21 mouse cellular contexts compared by ENCODE assay signal in the genomic region with DNA sequence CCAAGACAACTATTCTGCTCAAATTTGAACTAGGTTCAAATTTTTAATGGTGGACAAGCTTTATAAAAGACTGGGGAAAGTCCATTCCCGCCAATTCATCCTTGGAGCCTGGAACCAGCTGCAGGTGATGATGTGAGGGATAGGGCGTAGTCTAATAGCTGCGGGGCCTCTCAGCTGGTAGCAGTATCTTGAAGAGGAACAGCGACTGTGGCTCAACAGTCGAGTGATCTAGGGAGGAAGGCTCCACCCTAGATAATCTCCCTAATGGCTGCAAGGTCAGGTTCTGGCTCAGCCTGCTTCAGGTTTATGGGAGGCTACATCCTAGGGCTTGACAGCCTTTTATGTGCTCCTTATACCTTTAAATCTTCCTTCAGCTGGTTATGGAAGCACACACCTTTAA. TPM values are rescaled to one million over a fixed set of nuclear protein-coding genes. Genes with fewer than 3 reads are reported as not detected.
A peak's percentile ranks its signal among the peaks of the same experiment; 100 is the strongest.
DNase-seq lines count a peak whose midpoint lies in the region; ATAC-seq lines count a peak whose summit lies in the region.
"Had no signal": no experiment of that assay in that cellular context is flagged by ENCODE, and none has a peak within 500 bp of the region (broad histone marks: within the 10 kb centered on the region; RNA-seq: fewer than 3 reads in every experiment).

No protein-coding gene starts in this region.

- no peaks in the 10 kb centered on the region for H3K27me3 ChIP-seq in liver, embryonic 11.5 days (replicated peaks; ENCODE audit: control insufficient read depth, insufficient read depth, low read length)
- H3K27me3 ChIP-seq: embryonic facial prominence, embryonic 15.5 days; forebrain, embryonic 12.5 days; limb, embryonic 12.5 days had no signal

- H3K27ac ChIP-seq in liver, embryonic 11.5 days (ENCODE audit: low read depth, low read length) = no peak overlapping the region; the same call in 1 of the 2 replicates
- H3K27ac ChIP-seq: embryonic facial prominence, embryonic 15.5 days; forebrain, embryonic 12.5 days; hindbrain, embryonic 14.5 days; limb, embryonic 12.5 days had no signal

- H3K4me2 ChIP-seq in liver, embryonic 11.5 days = no peak overlapping the region
- H3K4me2 ChIP-seq: embryonic facial prominence, embryonic 15.5 days; forebrain, embryonic 12.5 days; hindbrain, embryonic 14.5 days; limb, embryonic 12.5 days; lung, embryonic 14.5 days; midbrain, embryonic 11.5 days had no signal

- peak; percentile 77 for ATAC-seq in liver, embryonic 11.5 days (replicated peaks; ENCODE audit: low FRiP score)
- peak; percentile 50; the same call in 1 of the 2 replicates for ATAC-seq in megakaryocyte progenitor cell, adult 5-6 weeks (replicated peaks; ENCODE audit: poor library complexity)
- ATAC-seq in cerebellum, adult (ENCODE audit: insufficient number of reproducible peaks, low FRiP score, low TSS enrichment) = no peak

- WGBS in liver, embryonic 11.5 days = 59% methylated on average over 5 of the region's 5 CpGs

- H3K4me3 ChIP-seq in liver, embryonic 11.5 days (ENCODE audit: low read depth, low read length) = no peak overlapping the region
- H3K4me3 ChIP-seq: embryonic facial prominence, embryonic 15.5 days; forebrain, embryonic 12.5 days; limb, embryonic 12.5 days had no signal

- H3K36me3 ChIP-seq in liver, embryonic 11.5 days (ENCODE audit: control insufficient read depth, insufficient read depth, low read length) = peaks cover 53% of the 10 kb centered on the region

- H3K9me3 ChIP-seq in liver, embryonic 11.5 days (ENCODE audit: control insufficient read depth, low read length) = no peaks in the 10 kb centered on the region
- H3K9me3 ChIP-seq: embryonic facial prominence, embryonic 15.5 days; forebrain, embryonic 12.5 days; G1E; limb, embryonic 12.5 days had no signal

- H3K9ac ChIP-seq in liver, embryonic 11.5 days (ENCODE audit: low read depth, low read length) = no peak overlapping the region
- H3K9ac ChIP-seq: embryonic facial prominence, embryonic 15.5 days; forebrain, embryonic 12.5 days; hindbrain, embryonic 14.5 days; lung, embryonic 14.5 days had no signal

- peaks cover 13% of the 10 kb centered on the region for H3K4me1 ChIP-seq in liver, embryonic 11.5 days (replicated peaks; ENCODE audit: control insufficient read depth, insufficient read depth, low read length)
- H3K4me1 ChIP-seq: embryonic facial prominence, embryonic 15.5 days; forebrain, embryonic 12.5 days; limb, embryonic 12.5 days had no signal

- peak; percentile 71 for DNase-seq in ES-CJ7 (ENCODE audit: low read depth, low spot score)
- DNase-seq in WW6 (ENCODE audit: low read depth, low spot score) = peak; percentile 50
- DNase-seq in liver, embryonic 11.5 days (ENCODE audit: low spot score) = no peak
- DNase-seq in thymus, adult 18-20 months = no peak
- no peak for DNase-seq in adrenal gland, adult 2 months
- DNase-seq: gastrocnemius, postnatal 14 days; heart, adult 18-20 months; heart, postnatal 36 days; kidney, adult 2 months; kidney, postnatal 10 days; lung, embryonic 14.5 days; lung, postnatal 4 days; spleen, adult 18-20 months had no signal

RNA-seq across cellular contexts. Expression of gene Gm28043, which starts 14.9 kb away (rescaled TPM):
- polyA plus RNA-seq in liver, embryonic 11.5 days (2014; fragmentation: Nextera tagmentation; extraction: Ambion mirVana) = 2.0 and 2.6 TPM in 2 replicates
- 0.68 and 0.94 TPM in 2 replicates for total RNA-seq in megakaryocyte progenitor cell, adult 5-6 weeks (2015)
- total RNA-seq in megakaryocyte progenitor cell, adult 5-6 weeks (2017) = 5.6 and 7.5 TPM in 2 replicates
- total RNA-seq in adrenal gland, adult 2 months (2021) = 1 to 10 TPM; 1.8 to 2.4 TPM
- 0.16 and 0.26 TPM in 2 replicates for polyA plus RNA-seq in adrenal gland, adult 2 months (2012; rRNA removed)

RNA-seq across cellular contexts. Expression of gene Rnf8, which starts 15.0 kb away (rescaled TPM):
- 76.9 and 77.1 TPM in 2 replicates for polyA plus RNA-seq in liver, embryonic 11.5 days (2014; fragmentation: Nextera tagmentation; extraction: Ambion mirVana)
- total RNA-seq in megakaryocyte progenitor cell, adult 5-6 weeks (2015) = 18.1 and 19.9 TPM in 2 replicates
- total RNA-seq in megakaryocyte progenitor cell, adult 5-6 weeks (2017) = 42.2 and 63.5 TPM in 2 replicates
- total RNA-seq in adrenal gland, adult 2 months (2021) = 10 to 100 TPM; 31.2 to 54.3 TPM
- polyA plus RNA-seq in adrenal gland, adult 2 months (2012; rRNA removed) = 22.7 and 35.0 TPM in 2 replicates

RNA-seq across cellular contexts. Expression of gene Cmtr1, which starts 30.8 kb away (rescaled TPM):
- polyA plus RNA-seq in liver, embryonic 11.5 days (2014; fragmentation: Nextera tagmentation; extraction: Ambion mirVana) = 126 and 130 TPM in 2 replicates
- total RNA-seq in megakaryocyte progenitor cell, adult 5-6 weeks (2015) = 16.5 and 37.1 TPM in 2 replicates
- total RNA-seq in megakaryocyte progenitor cell, adult 5-6 weeks (2017) = 136 and 148 TPM in 2 replicates
- total RNA-seq in adrenal gland, adult 2 months (2021) = 10 to 100 TPM; 82.5 to 89.1 TPM
- 18.5 and 24.8 TPM in 2 replicates for polyA plus RNA-seq in adrenal gland, adult 2 months (2012; rRNA removed)

Comparison
In these comparisons a context has a peak if more than half of its experiments do, and no peak if none do; other contexts are left out.
1. DNase-seq: peak in ES-CJ7 (single experiment) and WW6 (single experiment); none in liver, embryonic 11.5 days (single experiment), thymus, adult 18-20 months (0 of 2) and adrenal gland, adult 2 months (single experiment).